Mouse (Mus musculus) midbrain, embryonic 13.5 days (tissue): Measurements from ENCODE around the gene Rgs6. TPM values are rescaled to one million over a fixed set of nuclear protein-coding genes. Genes with fewer than 3 reads are reported as not detected.

ENCODE experiments used
- ATAC-seq: fragments of 200-750 bp; cut with Nextera tagmentation; 2 replicates; pipeline ENCODE4 v1.8.0; 2017; ENCODE audit warnings: mild to moderate bottlenecking, moderate TSS enrichment, moderate library complexity
- H3K27ac ChIP-seq: fragments of 300-500 bp; sonication (generic); 2 replicates; pipeline ENCODE4 v1.5.1; 2015; ENCODE audit warnings: inconsistent platforms, mild to moderate bottlenecking, moderate library complexity
- H3K27me3 ChIP-seq: fragments of 300-500 bp; sonication (generic); 2 replicates; pipeline ENCODE4 v1.6.1; 2015; ENCODE audit warnings: mild to moderate bottlenecking, inconsistent platforms
- H3K36me3 ChIP-seq: fragments of 300-500 bp; sonication (generic); 2 replicates; pipeline ENCODE4 v1.6.1; 2015; ENCODE audit warnings: mild to moderate bottlenecking, inconsistent platforms
- H3K4me1 ChIP-seq: fragments of 300-500 bp; sonication (generic); replicated peaks from 2 replicates; pipeline ENCODE4 v1.6.1; 2015; ENCODE audit warnings: inconsistent platforms
- H3K4me2 ChIP-seq: fragments of 300-500 bp; sonication (generic); replicated peaks from 2 replicates; pipeline ENCODE4 v1.6.1; 2015; ENCODE audit warnings: moderate library complexity, mild to moderate bottlenecking, inconsistent platforms
- H3K4me3 ChIP-seq: fragments of 300-500 bp; sonication (generic); replicated peaks from 2 replicates; pipeline ENCODE4 v1.5.1; 2015; ENCODE audit warnings: mild to moderate bottlenecking, inconsistent platforms
- H3K9ac ChIP-seq: fragments of 300-500 bp; sonication (generic); replicated peaks from 2 replicates; pipeline ENCODE4 v1.6.1; 2015; ENCODE audit warnings: mild to moderate bottlenecking, inconsistent platforms
- H3K9me3 ChIP-seq: fragments of 300-500 bp; sonication (generic); 2 replicates; pipeline ENCODE4 v1.6.1; 2016; ENCODE audit warnings: mild to moderate bottlenecking, inconsistent platforms
- WGBS: fragments of 180-500 bp; shearing (Covaris S2); methylation state at CpG from one replicate; pipeline ENCODE4 v1.1.7; 2015; 5-methylcytosine and 5-hydroxymethylcytosine counted together
- polyA plus RNA-seq: library from polyadenylated mRNA; unstranded; fragments of >200 nt; fragmentation: Nextera tagmentation; extraction: Ambion mirVana; gene quantifications from 2 replicates; pipeline ENCODE4 v1.2.1, GENCODE M21; 2015

Gene Rgs6
- polyA plus RNA-seq, 1 experiment from 2014 or later, result 11.6 TPM

GRCm38 (mm10) chr12:83112283-83112682 lies 524.2 kb downstream of the Rgs6 start:
- WGBS, result 83% methylated on average over 5 of the region's 5 CpGs
- Histone ChIP-seq H3K36me3 (no peaks in the 10 kb centered on the region), H3K4me2 (no peak overlapping the region), H3K4me1 (peaks cover 29% of the 10 kb centered on the region), H3K4me3 (no peak overlapping the region), H3K27ac (no peak overlapping the region), H3K27me3 (no peaks in the 10 kb centered on the region), H3K9ac (no peak overlapping the region), H3K9me3 (no peaks in the 10 kb centered on the region)
- ATAC-seq, result no peak

- no peak overlapping the region for H3K4me3 ChIP-seq
- H3K9ac ChIP-seq, result no peak overlapping the region
- peak; percentile 49; the same call in 1 of the 2 replicates for ATAC-seq
- no peak overlapping the region for H3K4me2 ChIP-seq
- no peaks in the 10 kb centered on the region for H3K27me3 ChIP-seq
- peak overlapping the region; percentile 54; the same call in 1 of the 2 replicates for H3K27ac ChIP-seq
- H3K36me3 ChIP-seq, result no peaks in the 10 kb centered on the region
- peaks cover 29% of the 10 kb centered on the region for H3K4me1 ChIP-seq
- no peaks in the 10 kb centered on the region for H3K9me3 ChIP-seq
- 55% methylated on average over 6 of the region's 6 CpGs for WGBS
Observed at GRCm38 (mm10) chr12:83112901-83113628, 525.0 kb downstream of the Rgs6 start.

GRCm38 (mm10) chr12:83113971-83114370 lies 525.9 kb downstream of the Rgs6 start:
- WGBS, result 62% methylated on average over 3 of the region's 3 CpGs
- H3K9me3 ChIP-seq, result no peaks in the 10 kb centered on the region
- H3K9ac ChIP-seq, result no peak overlapping the region
- no peaks in the 10 kb centered on the region for H3K27me3 ChIP-seq
- H3K4me3 ChIP-seq, result no peak overlapping the region
- H3K36me3 ChIP-seq, result no peaks in the 10 kb centered on the region
- H3K27ac ChIP-seq, result no peak overlapping the region
- H3K4me1 ChIP-seq, result peaks cover 29% of the 10 kb centered on the region
- no peak for ATAC-seq
- H3K4me2 ChIP-seq, result no peak overlapping the region

- Histone ChIP-seq H3K4me1 (peaks cover 29% of the 10 kb centered on the region), H3K27me3 (no peaks in the 10 kb centered on the region), H3K36me3 (no peaks in the 10 kb centered on the region), H3K9ac (no peak overlapping the region), H3K4me3 (no peak overlapping the region), H3K4me2 (no peak overlapping the region), H3K9me3 (no peaks in the 10 kb centered on the region), H3K27ac (no peak overlapping the region)
- peak; percentile 76 for ATAC-seq
- WGBS, result 34% methylated on average over 5 of the region's 5 CpGs
Observed at GRCm38 (mm10) chr12:83114396-83115053, 526.4 kb downstream of the Rgs6 start.

GRCm38 (mm10) chr12:83124111-83124510 lies 536.0 kb downstream of the Rgs6 start:
- no peaks in the 10 kb centered on the region for H3K27me3 ChIP-seq
- ATAC-seq, result no peak
- H3K9me3 ChIP-seq, result no peaks in the 10 kb centered on the region
- no peak overlapping the region for H3K27ac ChIP-seq
- no peak overlapping the region for H3K4me3 ChIP-seq
- H3K4me1 ChIP-seq, result no peaks in the 10 kb centered on the region
- no peaks in the 10 kb centered on the region for H3K36me3 ChIP-seq
- H3K4me2 ChIP-seq, result no peak overlapping the region
- no peak overlapping the region for H3K9ac ChIP-seq
- WGBS, result 59% methylated on average over 3 of the region's 3 CpGs

- Histone ChIP-seq H3K36me3 (no peaks in the 10 kb centered on the region), H3K27ac (no peak overlapping the region), H3K4me3 (no peak overlapping the region), H3K4me1 (no peaks in the 10 kb centered on the region), H3K9me3 (no peaks in the 10 kb centered on the region), H3K4me2 (no peak overlapping the region), H3K27me3 (no peaks in the 10 kb centered on the region), H3K9ac (no peak overlapping the region)
- 93% methylated on average over 4 of the region's 4 CpGs for WGBS
- no peak for ATAC-seq
Observed at GRCm38 (mm10) chr12:83125284-83125683, 537.2 kb downstream of the Rgs6 start.

GRCm38 (mm10) chr12:83126923-83127322 lies 538.8 kb downstream of the Rgs6 start:
- no peak overlapping the region for H3K4me3 ChIP-seq
- H3K9me3 ChIP-seq, result no peaks in the 10 kb centered on the region
- no peak overlapping the region for H3K4me2 ChIP-seq
- 81% methylated on average over 7 of the region's 7 CpGs for WGBS
- no peaks in the 10 kb centered on the region for H3K36me3 ChIP-seq
- H3K9ac ChIP-seq, result no peak overlapping the region
- H3K4me1 ChIP-seq, result peaks cover 5% of the 10 kb centered on the region; the same call in 1 of the 2 replicates
- H3K27ac ChIP-seq, result no peak overlapping the region
- no peaks in the 10 kb centered on the region for H3K27me3 ChIP-seq
- ATAC-seq, result no peak

GRCm38 (mm10) chr12:83127955-83128354 lies 539.9 kb downstream of the Rgs6 start:
- peaks cover 5% of the 10 kb centered on the region; the same call in 1 of the 2 replicates for H3K4me1 ChIP-seq
- no peak overlapping the region for H3K27ac ChIP-seq
- no peak overlapping the region for H3K9ac ChIP-seq
- no peak overlapping the region for H3K4me2 ChIP-seq
- no peaks in the 10 kb centered on the region for H3K36me3 ChIP-seq
- WGBS, result 65% methylated on average over 6 of the region's 6 CpGs
- H3K9me3 ChIP-seq, result no peaks in the 10 kb centered on the region
- no peak overlapping the region for H3K4me3 ChIP-seq
- no peak for ATAC-seq
- H3K27me3 ChIP-seq, result no peaks in the 10 kb centered on the region

- Histone ChIP-seq H3K9ac (no peak overlapping the region), H3K4me2 (no peak overlapping the region), H3K4me1 (peaks cover 5% of the 10 kb centered on the region; the same call in 1 of the 2 replicates), H3K9me3 (no peaks in the 10 kb centered on the region), H3K27ac (no peak overlapping the region), H3K27me3 (no peaks in the 10 kb centered on the region), H3K4me3 (no peak overlapping the region), H3K36me3 (no peaks in the 10 kb centered on the region)
- no peak for ATAC-seq
- 88% methylated on average over 2 of the region's 3 CpGs for WGBS
Observed at GRCm38 (mm10) chr12:83128606-83129005, 540.5 kb downstream of the Rgs6 start.

- no peak overlapping the region for H3K4me3 ChIP-seq
- H3K36me3 ChIP-seq, result no peaks in the 10 kb centered on the region
- peaks cover 5% of the 10 kb centered on the region; the same call in 1 of the 2 replicates for H3K4me1 ChIP-seq
- no peak overlapping the region for H3K9ac ChIP-seq
- H3K9me3 ChIP-seq, result no peaks in the 10 kb centered on the region
- no peaks in the 10 kb centered on the region for H3K27me3 ChIP-seq
- 36% methylated on average over 4 of the region's 4 CpGs for WGBS
- no peak overlapping the region for H3K27ac ChIP-seq
- 0 out of 2 replicates have a peak, but pooled peaks have one; percentile 34 for ATAC-seq
- H3K4me2 ChIP-seq, result no peak overlapping the region
Observed at GRCm38 (mm10) chr12:83131405-83131804, 543.3 kb downstream of the Rgs6 start.

- Histone ChIP-seq H3K4me2 (no peak overlapping the region), H3K9me3 (no peaks in the 10 kb centered on the region), H3K4me3 (no peak overlapping the region), H3K27me3 (no peaks in the 10 kb centered on the region), H3K9ac (no peak overlapping the region), H3K4me1 (peaks cover 5% of the 10 kb centered on the region; the same call in 1 of the 2 replicates), H3K36me3 (no peaks in the 10 kb centered on the region), H3K27ac (no peak overlapping the region)
- no peak for ATAC-seq
- WGBS, result 80% methylated on average over 6 of the region's 6 CpGs
Observed at GRCm38 (mm10) chr12:83133827-83134226, 545.7 kb downstream of the Rgs6 start.

- no peak for ATAC-seq
- H3K9me3 ChIP-seq, result no peaks in the 10 kb centered on the region
- H3K4me1 ChIP-seq, result peaks cover 5% of the 10 kb centered on the region; the same call in 1 of the 2 replicates
- no peak overlapping the region for H3K4me2 ChIP-seq
- 91% methylated on average over 5 of the region's 5 CpGs for WGBS
- no peaks in the 10 kb centered on the region for H3K27me3 ChIP-seq
- H3K36me3 ChIP-seq, result no peaks in the 10 kb centered on the region
- H3K9ac ChIP-seq, result no peak overlapping the region
- H3K4me3 ChIP-seq, result no peak overlapping the region
- H3K27ac ChIP-seq, result no peak overlapping the region
Observed at GRCm38 (mm10) chr12:83136031-83136430, 547.9 kb downstream of the Rgs6 start.
